Mouse (Mus musculus): ENCODE data around the gene Rpl9.

The Rpl9 gene

GRCm38 (mm10) chr5:65374746-65375145 is 16.5 kb downstream of the Rpl9 start:
- no peak for DNase-seq (ENCODE audit: low spot score)

GRCm38 (mm10) chr5:65371551-65371950 is 19.7 kb downstream of the Rpl9 start:
- no peak for DNase-seq (ENCODE audit: low spot score)

- DNase-seq (ENCODE audit: low spot score): no peak
Measured at GRCm38 (mm10) chr5:65367837-65368236, 23.4 kb downstream of the Rpl9 start.

- DNase-seq (ENCODE audit: low spot score): no peak
Measured at GRCm38 (mm10) chr5:65357771-65358170, 33.5 kb downstream of the Rpl9 start.

GRCm38 (mm10) chr5:65356851-65357250 is 34.4 kb downstream of the Rpl9 start:
- DNase-seq (ENCODE audit: low spot score): no peak

GRCm38 (mm10) chr5:65354985-65355384 is 36.3 kb downstream of the Rpl9 start:
- DNase-seq (ENCODE audit: low spot score): no peak

- DNase-seq (ENCODE audit: low spot score): no peak
Measured at GRCm38 (mm10) chr5:65354097-65354496, 37.1 kb downstream of the Rpl9 start.

GRCm38 (mm10) chr5:65350508-65350907 is 40.7 kb downstream of the Rpl9 start:
- DNase-seq (ENCODE audit: low spot score): no peak

GRCm38 (mm10) chr5:65348168-65348567 is 43.1 kb downstream of the Rpl9 start, which contains the start of gene Klb:
Gene Klb, plus strand, starts transcription at chr5:65348314.
- DNase-seq (ENCODE audit: low spot score): no peak

GRCm38 (mm10) chr5:65340167-65340566 is 51.1 kb downstream of the Rpl9 start:
- no peak for DNase-seq (ENCODE audit: low spot score)

- DNase-seq (ENCODE audit: low spot score): no peak
Measured at GRCm38 (mm10) chr5:65338394-65338793, 52.9 kb downstream of the Rpl9 start.

Measured in left cerebral cortex, adult 11 months (tissue).